Mouse (Mus musculus) c-Kit-negative CD71-positive TER-119-positive erythroid progenitor cells, embryonic 14.5 days (primary cell): Measurements from ENCODE around the gene Myo1h.

Experiments
- DNase-seq: peaks from one replicate; pipeline ENCODE4 v3.0.0-alpha.2; 2013; ENCODE audit warnings: low read depth, low spot score

The Myo1h gene

GRCm38 (mm10) chr5:114359586-114359985 is 70.6 kb downstream of the Myo1h start:
- no peak for DNase-seq

GRCm38 (mm10) chr5:114360968-114361367 is 72.0 kb downstream of the Myo1h start:
- DNase-seq = no peak

- no peak for DNase-seq
These were observed 76.2 kb downstream of the Myo1h start for GRCm38 (mm10) chr5:114365043-114365752.

GRCm38 (mm10) chr5:114368121-114368520 is 79.2 kb downstream of the Myo1h start:
- no peak for DNase-seq

- DNase-seq = no peak
These were observed 80.0 kb downstream of the Myo1h start for GRCm38 (mm10) chr5:114368803-114369496.

GRCm38 (mm10) chr5:114369921-114370320 is 81.0 kb downstream of the Myo1h start:
- DNase-seq = no peak

GRCm38 (mm10) chr5:114370371-114370776 is 81.4 kb downstream of the Myo1h start:
- no peak for DNase-seq

GRCm38 (mm10) chr5:114371331-114371730 is 82.4 kb downstream of the Myo1h start:
- no peak for DNase-seq

GRCm38 (mm10) chr5:114371731-114372473 is 82.9 kb downstream of the Myo1h start:
- no peak for DNase-seq

- DNase-seq = no peak
These were observed 83.6 kb downstream of the Myo1h start for GRCm38 (mm10) chr5:114372565-114372964.

GRCm38 (mm10) chr5:114373174-114373573 is 84.2 kb downstream of the Myo1h start:
- no peak for DNase-seq

- DNase-seq = no peak
These were observed 84.6 kb downstream of the Myo1h start for GRCm38 (mm10) chr5:114373581-114373980.

- no peak for DNase-seq
These were observed 85.6 kb downstream of the Myo1h start for GRCm38 (mm10) chr5:114374409-114375213.

- no peak for DNase-seq
These were observed 89.4 kb downstream of the Myo1h start for GRCm38 (mm10) chr5:114378177-114378920.

GRCm38 (mm10) chr5:114378936-114379335 is 90.0 kb downstream of the Myo1h start:
- no peak for DNase-seq

GRCm38 (mm10) chr5:114379763-114380162 is 90.8 kb downstream of the Myo1h start:
- DNase-seq = no peak

GRCm38 (mm10) chr5:114380209-114381012 is 91.4 kb downstream of the Myo1h start, which contains the start of the genes Kctd10 and Ube3b:
TSS of gene Kctd10 (minus strand) at chr5:114380508.
TSS of gene Ube3b (plus strand) at chr5:114380607.
- DNase-seq = peak; percentile 87

GRCm38 (mm10) chr5:114381013-114381351 is 92.0 kb downstream of the Myo1h start:
- DNase-seq = no peak

- peak; percentile 35 for DNase-seq
These were observed 94.4 kb downstream of the Myo1h start for GRCm38 (mm10) chr5:114383184-114383904.
